Mouse (Mus musculus): Measurements from ENCODE around the gene Glis1.

The Glis1 gene

GRCm38 (mm10) chr4:107453141-107453984, 19.0 kb downstream of the Glis1 start:
- peak; percentile 56 for DNase-seq

GRCm38 (mm10) chr4:107457602-107458001, 23.2 kb downstream of the Glis1 start:
- DNase-seq, result no peak

- DNase-seq, result no peak
Measured at GRCm38 (mm10) chr4:107458907-107459306, 24.5 kb downstream of the Glis1 start.

- DNase-seq, result no peak
Measured at GRCm38 (mm10) chr4:107459461-107459860, 25.1 kb downstream of the Glis1 start.

- DNase-seq, result no peak
Measured at GRCm38 (mm10) chr4:107460468-107460867, 26.1 kb downstream of the Glis1 start.

GRCm38 (mm10) chr4:107467831-107468230, 33.4 kb downstream of the Glis1 start:
- no peak for DNase-seq

- no peak for DNase-seq
Measured at GRCm38 (mm10) chr4:107468264-107468663, 33.9 kb downstream of the Glis1 start.

- DNase-seq, result no peak
Measured at GRCm38 (mm10) chr4:107468768-107469167, 34.4 kb downstream of the Glis1 start.

GRCm38 (mm10) chr4:107476266-107476665, 41.9 kb downstream of the Glis1 start:
- DNase-seq, result no peak

- DNase-seq, result no peak
Measured at GRCm38 (mm10) chr4:107479015-107479414, 44.6 kb downstream of the Glis1 start.

- DNase-seq, result no peak
Measured at GRCm38 (mm10) chr4:107482541-107482940, 48.1 kb downstream of the Glis1 start.

GRCm38 (mm10) chr4:107483556-107484220, 49.3 kb downstream of the Glis1 start:
- DNase-seq, result no peak

- DNase-seq, result no peak
Measured at GRCm38 (mm10) chr4:107484221-107484575, 49.8 kb downstream of the Glis1 start.

GRCm38 (mm10) chr4:107485903-107486302, 51.5 kb downstream of the Glis1 start:
- no peak for DNase-seq

- DNase-seq, result no peak
Measured at GRCm38 (mm10) chr4:107489121-107489840, 54.9 kb downstream of the Glis1 start.

- DNase-seq, result no peak
Measured at GRCm38 (mm10) chr4:107492991-107493390, 58.6 kb downstream of the Glis1 start.

- DNase-seq, result no peak
Measured at GRCm38 (mm10) chr4:107495751-107496430, 61.5 kb downstream of the Glis1 start.

- no peak for DNase-seq
Measured at GRCm38 (mm10) chr4:107497430-107497935, 63.1 kb downstream of the Glis1 start.

- DNase-seq, result no peak
Measured at GRCm38 (mm10) chr4:107502601-107503051, 68.2 kb downstream of the Glis1 start.

- no peak for DNase-seq
Measured at GRCm38 (mm10) chr4:107514981-107515380, 80.6 kb downstream of the Glis1 start.

GRCm38 (mm10) chr4:107515626-107516025, 81.2 kb downstream of the Glis1 start:
- DNase-seq, result no peak

GRCm38 (mm10) chr4:107518766-107519165, 84.4 kb downstream of the Glis1 start:
- no peak for DNase-seq

GRCm38 (mm10) chr4:107520071-107520470, 85.7 kb downstream of the Glis1 start:
- DNase-seq, result no peak

Measured in cerebellum, adult 8-10 months (tissue).